Mouse (Mus musculus) stomach, postnatal 0 days (tissue): Measurements from ENCODE around the gene AL732309.1. TPM values are rescaled to one million over a fixed set of nuclear protein-coding genes. Genes with fewer than 3 reads are reported as not detected.
A peak's percentile ranks its signal among the peaks of the same experiment; 100 is the strongest.

Experiments used
- ATAC-seq: fragments of 200-750 bp; cut with Nextera tagmentation; 2 replicates; pipeline ENCODE4 v1.8.0; 2017; ENCODE audit not compliant: low FRiP score, low TSS enrichment
- DNase-seq: peaks from one replicate; pipeline ENCODE4 v3.0.0-alpha.2; 2016; ENCODE audit warnings: low spot score
- H3K27ac ChIP-seq: fragments of 300-500 bp; sonication (generic); replicated peaks from 2 replicates; pipeline ENCODE4 v1.5.1; 2014; ENCODE audit warnings: mild to moderate bottlenecking, control low read depth
- H3K27me3 ChIP-seq: fragments of 300-500 bp; sonication (generic); 2 replicates; pipeline ENCODE4 v1.6.1; 2014; ENCODE audit warnings: low read length; ENCODE audit not compliant: control insufficient read depth, insufficient read depth
- H3K36me3 ChIP-seq: fragments of 300-500 bp; sonication (generic); 2 replicates; pipeline ENCODE4 v1.6.1; 2014; ENCODE audit warnings: low read length, mixed read lengths; ENCODE audit not compliant: control insufficient read depth, insufficient read depth
- H3K4me1 ChIP-seq: fragments of 300-500 bp; sonication (generic); replicated peaks from 2 replicates; pipeline ENCODE4 v1.6.1; 2014; ENCODE audit warnings: antibody characterized with exemption; ENCODE audit not compliant: control insufficient read depth, insufficient read depth
- H3K4me2 ChIP-seq: fragments of 300-500 bp; sonication (generic); replicated peaks from 2 replicates; pipeline ENCODE4 v1.6.1; 2014; ENCODE audit warnings: low read depth, mild to moderate bottlenecking, control low read depth, moderate library complexity
- H3K4me3 ChIP-seq: fragments of 300-500 bp; sonication (generic); 2 replicates; pipeline ENCODE4 v1.5.1; 2014; ENCODE audit warnings: low read depth, low read length, control low read depth
- H3K9ac ChIP-seq: fragments of 300-500 bp; sonication (generic); 2 replicates; pipeline ENCODE4 v1.6.1; 2014; ENCODE audit warnings: mild to moderate bottlenecking, low read length, control low read depth, mixed read lengths
- H3K9me3 ChIP-seq: fragments of 300-500 bp; sonication (generic); 2 replicates; pipeline ENCODE4 v1.6.1; 2016; ENCODE audit warnings: low read length; ENCODE audit not compliant: control insufficient read depth
- CTCF ChIP-seq: IDR thresholded peaks from 2 replicates; pipeline ENCODE4 v1.5.1; 2016; ENCODE audit warnings: antibody characterized with exemption, low read depth, mild to moderate bottlenecking, moderate library complexity
- EP300 ChIP-seq: optimal IDR thresholded peaks from 2 replicates; pipeline ENCODE3; 2016; ENCODE audit warnings: antibody characterized with exemption
- WGBS: fragments of 180-500 bp; shearing (Covaris S2); extraction: QIAGEN DNeasy Blood & Tissue Kit; methylation state at CpG from one replicate; pipeline ENCODE4 v1.1.7; 2014; 5-methylcytosine and 5-hydroxymethylcytosine counted together
- polyA plus RNA-seq: library from polyadenylated mRNA; unstranded; fragments of >200 nt; fragmentation: Nextera tagmentation; extraction: Ambion mirVana; gene quantifications from 2 replicates; pipeline ENCODE4 v1.2.1, GENCODE M21; 2015

Gene AL732309.1
- polyA plus RNA-seq, 1 experiment from 2014 or later = 12.8 TPM

DNA sequence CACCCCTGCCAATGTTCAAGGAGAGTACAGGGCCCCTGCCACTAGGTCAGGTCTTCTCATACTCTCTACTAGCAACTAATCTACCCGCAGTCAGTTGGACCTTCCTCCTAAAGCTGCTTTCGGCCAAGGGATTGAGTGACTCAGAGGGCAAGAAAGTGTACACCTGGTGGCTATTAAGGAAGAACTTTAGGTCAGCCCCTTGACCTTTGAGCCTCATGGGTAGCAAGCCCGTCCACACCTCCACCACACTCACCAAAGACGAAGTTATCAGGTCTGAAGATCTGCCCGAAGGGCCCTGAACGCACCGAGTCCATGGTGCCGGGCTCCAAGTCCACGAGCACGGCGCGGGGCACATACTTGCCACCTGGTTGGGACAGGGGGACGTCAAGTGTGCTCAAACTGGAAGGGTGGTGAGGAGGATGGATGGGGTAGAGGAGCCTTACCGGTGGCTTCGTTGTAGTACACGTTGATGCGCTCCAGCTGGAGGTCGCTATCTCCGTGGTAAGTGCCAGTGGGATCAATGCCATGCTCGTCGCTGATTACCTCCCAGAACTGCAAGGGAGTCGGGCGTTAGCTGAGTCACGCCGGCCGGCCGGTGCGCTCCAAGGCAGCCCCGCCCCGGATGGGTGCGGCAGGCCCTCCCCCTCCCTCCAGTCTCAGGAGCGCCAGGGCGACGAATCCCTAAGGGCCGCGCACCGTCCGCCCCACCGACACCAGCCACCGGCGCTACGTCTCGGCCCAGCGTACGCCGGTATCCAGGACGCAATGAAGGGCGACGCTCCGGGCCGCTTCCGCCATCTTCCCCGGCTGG lies 22.8 kb downstream of the AL732309.1 start:
- H3K9ac ChIP-seq = peak overlapping the region; percentile 89
- H3K4me1 ChIP-seq = no peaks in the 10 kb centered on the region
- peak overlapping the region; percentile 86 for H3K4me2 ChIP-seq
- peak; percentile 94 for DNase-seq
- H3K27me3 ChIP-seq = no peaks in the 10 kb centered on the region
- peak; percentile 74 for ATAC-seq
- H3K27ac ChIP-seq = peak overlapping the region; percentile 98
- no peak for TF ChIP-seq EP300
- no peak for TF ChIP-seq CTCF
- H3K9me3 ChIP-seq = no peaks in the 10 kb centered on the region
- peak overlapping the region; percentile 80 for H3K4me3 ChIP-seq
- H3K36me3 ChIP-seq = no peaks in the 10 kb centered on the region
- WGBS = 2% methylated on average over 46 of the region's 53 CpGs

DNA sequence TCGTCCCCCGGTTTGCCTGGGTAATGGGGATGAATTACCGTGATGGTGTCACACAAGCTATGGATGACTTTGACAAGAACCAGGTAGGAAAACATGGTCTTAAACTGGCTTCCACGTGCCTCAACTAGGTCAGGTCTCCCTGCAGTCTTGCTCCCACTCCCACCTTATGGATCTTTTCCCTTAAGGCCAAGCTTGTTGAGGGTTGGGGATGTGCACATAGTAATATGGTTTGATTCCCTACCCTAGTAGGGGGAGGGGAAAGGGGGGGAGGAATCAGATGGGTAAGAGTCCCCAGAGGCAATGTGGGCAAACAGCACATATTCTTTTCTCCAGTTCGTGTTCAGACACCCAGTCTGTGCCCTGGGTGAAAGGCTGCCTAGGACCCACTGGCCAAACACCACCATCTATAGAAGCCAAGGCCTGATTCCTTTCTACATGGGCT lies 25.3 kb downstream of the AL732309.1 start:
- DNase-seq (no peak), ATAC-seq (no peak)
- Histone ChIP-seq H3K4me3 (no peak overlapping the region), H3K4me2 (no peak overlapping the region), H3K27me3 (no peaks in the 10 kb centered on the region), H3K4me1 (no peaks in the 10 kb centered on the region), H3K9ac (no peak overlapping the region), H3K27ac (no peak overlapping the region), H3K9me3 (no peaks in the 10 kb centered on the region), H3K36me3 (no peaks in the 10 kb centered on the region)
- TF ChIP-seq CTCF (no peak), EP300 (no peak)
- WGBS = 69% methylated on average over 5 of the region's 5 CpGs

DNA sequence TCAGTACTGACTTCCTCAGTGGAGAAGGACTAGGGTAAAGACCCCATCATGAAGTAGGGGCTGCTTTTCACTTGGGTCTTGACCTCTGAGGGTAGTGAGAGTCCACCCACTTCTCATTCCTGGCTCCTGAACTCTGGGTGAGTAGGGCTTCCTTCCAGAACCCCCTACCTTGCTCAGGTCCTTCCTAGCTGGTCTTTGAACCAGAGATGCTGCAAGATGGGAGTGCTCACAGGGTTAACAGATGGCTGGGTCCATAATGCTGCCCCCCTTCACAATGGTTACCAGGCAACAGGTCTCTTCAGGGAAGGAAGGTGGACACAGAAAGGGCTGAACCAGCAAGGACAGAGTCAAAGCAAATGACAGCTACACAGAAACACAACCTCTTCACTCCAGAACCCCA lies 28.2 kb downstream of the AL732309.1 start, which contains the start of gene Fam166a:
Gene Fam166a, plus strand, starts transcription at position 301 of the 400 bp plus-strand sequence.
- Histone ChIP-seq H3K27me3 (no peaks in the 10 kb centered on the region), H3K4me1 (no peaks in the 10 kb centered on the region), H3K9ac (no peak within 1 kb of the TSS), H3K9me3 (no peaks in the 10 kb centered on the region), H3K36me3 (no peaks in the 10 kb centered on the region), H3K27ac (no peak within 1 kb of the TSS), H3K4me3 (no peak within 1 kb of the TSS), H3K4me2 (no peak within 1 kb of the TSS)
- TF ChIP-seq CTCF (no peak), EP300 (no peak)
- ATAC-seq (no peak), DNase-seq (no peak)

DNA sequence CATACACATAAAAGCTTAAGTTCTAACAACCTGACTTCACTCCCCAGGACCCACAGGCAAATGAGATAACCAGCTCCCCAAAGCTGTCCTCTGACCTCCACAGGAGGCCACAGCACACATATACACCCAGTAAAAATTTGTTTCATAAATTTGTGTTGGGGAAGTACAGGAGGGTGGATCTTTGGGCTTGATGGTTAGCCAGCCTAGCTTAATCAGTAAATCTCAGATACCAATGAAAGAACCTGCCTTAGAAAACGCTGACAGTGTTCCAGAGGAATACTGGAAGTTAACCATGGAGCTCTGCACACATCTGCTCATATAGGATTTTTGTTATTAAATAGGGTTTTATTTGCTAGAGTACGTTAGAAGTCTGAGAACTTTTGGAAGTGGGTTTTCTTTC lies 29.0 kb downstream of the AL732309.1 start:
- no peak overlapping the region for H3K4me2 ChIP-seq
- no peak for ATAC-seq

DNA sequence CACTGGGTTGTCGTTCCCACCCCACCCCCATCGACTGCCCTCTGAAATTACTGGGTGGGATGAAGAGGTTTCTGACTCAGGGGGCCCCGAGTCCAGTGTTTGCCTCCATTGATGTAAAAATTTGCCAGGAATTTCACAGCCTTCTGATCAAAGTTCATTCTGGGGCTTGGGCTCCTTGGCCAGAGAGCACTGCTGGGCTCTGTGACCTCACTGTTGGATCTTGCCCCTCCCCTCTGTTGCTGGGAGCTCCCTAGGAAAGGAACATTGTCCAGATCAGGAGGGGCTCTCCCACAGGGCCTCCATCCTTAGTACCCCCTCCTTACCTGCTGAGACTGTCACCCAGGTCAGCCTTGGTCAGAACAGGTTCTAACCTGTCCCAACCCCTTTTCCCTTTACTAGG lies 32.2 kb downstream of the AL732309.1 start, which contains the start of gene Stpg3:
Gene Stpg3, minus strand, starts transcription at position 194 of the 400 bp plus-strand sequence.
- DNase-seq (no peak), ATAC-seq (no peak)
- WGBS = 70% methylated on average over 3 of the region's 3 CpGs
- Histone ChIP-seq H3K27ac (no peak within 1 kb of the TSS), H3K4me2 (no peak within 1 kb of the TSS), H3K9ac (no peak within 1 kb of the TSS), H3K36me3 (no peaks in the 10 kb centered on the region), H3K27me3 (no peaks in the 10 kb centered on the region), H3K4me1 (0 out of 2 replicates have a peak, but pooled peaks cover 2% of the 10 kb centered on the region), H3K4me3 (no peak within 1 kb of the TSS), H3K9me3 (no peaks in the 10 kb centered on the region)
- TF ChIP-seq CTCF (no peak), EP300 (no peak)

More for the DNA sequence above, 29.0 kb downstream of the AL732309.1 start:
- WGBS = 53% methylated on average over 2 of the region's 2 CpGs
- H3K27ac ChIP-seq = no peak overlapping the region
- no peak overlapping the region for H3K9ac ChIP-seq
- H3K9me3 ChIP-seq = no peaks in the 10 kb centered on the region
- DNase-seq = no peak
- no peaks in the 10 kb centered on the region for H3K27me3 ChIP-seq
- no peaks in the 10 kb centered on the region for H3K36me3 ChIP-seq
- H3K4me1 ChIP-seq = no peaks in the 10 kb centered on the region
- TF ChIP-seq CTCF (no peak), EP300 (no peak)
- no peak overlapping the region for H3K4me3 ChIP-seq

DNA sequence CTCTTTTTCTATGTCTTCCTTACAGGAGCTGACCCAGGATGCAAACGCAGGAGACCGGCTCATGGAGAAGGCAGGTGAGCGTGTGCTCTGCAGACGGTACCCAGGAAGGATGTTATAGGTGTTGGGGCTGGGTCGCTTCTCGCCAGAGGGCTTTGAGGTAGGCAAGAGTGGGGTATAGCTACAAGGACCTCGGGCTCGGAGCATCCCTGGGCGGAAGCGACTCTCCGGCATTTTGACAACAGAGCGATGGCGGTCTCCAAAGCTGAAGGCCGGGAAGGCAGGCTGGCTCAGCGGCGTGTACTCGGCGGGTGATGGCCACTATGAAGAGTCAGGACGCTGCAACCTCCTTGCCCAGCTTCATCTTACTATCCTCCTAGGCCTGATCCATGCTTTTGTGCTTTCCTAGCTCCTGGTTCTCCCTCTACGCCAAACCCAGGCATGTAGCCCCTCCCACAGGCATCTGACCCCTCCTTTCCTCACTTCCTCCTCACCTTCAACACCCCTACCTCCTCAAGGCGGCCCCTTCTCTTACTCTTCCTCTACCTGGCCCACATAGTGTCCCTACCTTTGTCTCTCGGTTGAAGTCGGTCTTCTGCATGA lies 33.3 kb downstream of the AL732309.1 start:
- Histone ChIP-seq H3K9ac (no peak overlapping the region), H3K9me3 (no peaks in the 10 kb centered on the region), H3K27me3 (no peaks in the 10 kb centered on the region), H3K4me2 (no peak overlapping the region), H3K4me1 (0 out of 2 replicates have a peak, but pooled peaks cover 2% of the 10 kb centered on the region), H3K4me3 (no peak overlapping the region), H3K36me3 (no peaks in the 10 kb centered on the region), H3K27ac (no peak overlapping the region)
- DNase-seq (no peak), ATAC-seq (no peak)
- TF ChIP-seq EP300 = no peak
- TF ChIP-seq CTCF = no peak
- WGBS = 62% methylated on average over 23 of the region's 23 CpGs
